Mouse (Mus musculus): ENCODE measurements around the gene Tmc7.

Tmc7 gene

DNA sequence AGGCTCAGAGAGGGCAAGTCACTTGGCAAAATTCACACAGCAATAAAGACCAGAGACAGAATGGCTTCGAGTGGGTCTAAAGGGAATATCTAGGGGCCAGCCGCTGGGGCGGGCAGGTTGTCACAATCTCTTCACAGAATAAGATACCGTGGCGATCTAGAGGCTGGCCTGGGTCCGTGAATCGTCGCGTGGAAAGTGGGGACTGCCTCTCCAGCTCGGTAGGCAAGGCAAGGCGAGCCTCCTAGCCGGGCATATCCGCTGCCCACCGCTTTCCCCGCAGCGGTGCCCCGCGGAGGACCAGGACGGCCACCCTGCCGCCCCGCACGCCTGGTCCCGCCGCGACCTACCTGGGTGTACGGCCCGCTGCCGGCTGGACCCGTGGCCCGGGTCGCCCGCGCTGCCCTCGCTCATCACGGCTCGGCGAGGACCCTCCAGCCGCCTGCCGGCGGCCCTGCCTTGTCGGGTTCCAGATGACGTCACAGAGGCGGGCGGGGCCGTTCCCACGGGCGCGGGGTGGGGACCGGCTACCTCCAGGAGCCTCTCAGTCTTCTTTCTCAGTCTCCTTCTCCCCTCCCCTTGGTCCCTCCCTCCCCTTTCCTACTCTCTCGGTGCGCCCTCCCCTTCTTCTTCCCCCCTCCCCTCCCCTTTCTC, at the start of gene Tmc7:
Gene Tmc7 (minus strand): TSS at position 480 of the 651 bp plus-strand sequence.
- DNase-seq (ENCODE audit: extremely low spot score), result peak; percentile 88

DNA sequence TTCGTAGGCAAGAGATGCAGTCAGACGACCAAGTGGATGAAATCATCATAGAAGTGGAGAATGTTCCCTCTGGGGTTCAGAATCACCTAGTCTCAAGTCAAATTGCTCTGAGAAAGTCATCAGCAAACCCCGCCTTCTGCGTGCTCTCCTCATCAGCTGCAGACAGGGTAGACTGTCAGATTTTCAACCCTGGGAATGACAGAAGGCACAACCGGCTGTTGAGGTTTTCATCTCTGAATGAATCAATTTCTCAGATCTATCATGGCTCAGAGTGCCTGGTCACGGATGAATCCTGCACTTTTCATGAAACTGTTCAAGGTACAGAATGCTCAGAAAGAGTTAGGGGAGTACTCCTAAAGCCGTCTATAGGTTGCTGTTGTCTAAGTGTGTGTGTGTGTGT, 49.4 kb upstream of the Tmc7 start:
- no peak for DNase-seq (ENCODE audit: extremely low spot score)

GRCm38 (mm10) chr7:118633094-118633493, 48.6 kb upstream of the Tmc7 start:
- no peak for DNase-seq (ENCODE audit: extremely low spot score)

- no peak for DNase-seq (ENCODE audit: extremely low spot score)
Measured at GRCm38 (mm10) chr7:118627550-118628298, 43.2 kb upstream of the Tmc7 start.

DNA sequence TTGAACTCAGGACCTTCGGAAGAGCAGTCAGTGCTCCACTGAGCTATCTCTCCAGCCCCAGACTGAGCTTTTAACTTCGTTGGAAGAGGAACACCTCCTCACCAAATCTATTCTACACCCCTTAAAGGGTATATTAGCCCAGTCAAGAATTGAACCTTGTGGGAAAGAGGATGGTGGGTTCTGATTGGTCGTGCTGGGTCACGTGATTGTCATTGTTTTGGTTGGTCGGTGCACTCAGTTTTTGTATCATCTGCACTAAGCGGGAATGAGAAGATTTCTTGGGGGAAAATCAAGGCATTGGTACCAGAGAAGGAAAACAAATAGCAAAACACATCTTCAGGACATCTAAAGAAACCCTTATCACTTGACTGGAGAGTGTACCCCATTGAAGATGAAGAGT, 36.6 kb upstream of the Tmc7 start:
- no peak for DNase-seq (ENCODE audit: extremely low spot score)

- DNase-seq (ENCODE audit: extremely low spot score), result no peak
Measured at GRCm38 (mm10) chr7:118620243-118620906, 35.8 kb upstream of the Tmc7 start.

DNA sequence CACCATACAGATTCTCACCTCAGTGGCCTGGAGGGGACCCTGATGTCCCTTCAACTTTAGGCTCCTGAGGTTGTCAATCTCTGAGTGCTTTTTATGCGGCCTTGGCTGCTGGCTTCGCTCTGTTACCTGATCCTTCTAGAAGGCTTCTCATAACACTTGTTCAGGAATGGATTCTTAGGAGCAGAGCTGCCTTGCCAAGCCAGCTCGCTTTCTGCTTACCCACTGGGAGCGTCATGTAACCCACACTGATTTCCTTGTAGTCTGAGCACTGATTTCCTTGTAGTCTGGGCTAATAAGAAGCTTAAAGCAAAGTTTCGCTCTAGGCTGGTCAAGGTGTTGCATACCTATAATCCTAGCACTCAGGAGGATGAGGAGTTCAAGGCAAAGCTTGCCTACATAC, 33.6 kb upstream of the Tmc7 start:
- no peak for DNase-seq (ENCODE audit: extremely low spot score)

GRCm38 (mm10) chr7:118614076-118614475, 29.5 kb upstream of the Tmc7 start:
- no peak for DNase-seq (ENCODE audit: extremely low spot score)

DNA sequence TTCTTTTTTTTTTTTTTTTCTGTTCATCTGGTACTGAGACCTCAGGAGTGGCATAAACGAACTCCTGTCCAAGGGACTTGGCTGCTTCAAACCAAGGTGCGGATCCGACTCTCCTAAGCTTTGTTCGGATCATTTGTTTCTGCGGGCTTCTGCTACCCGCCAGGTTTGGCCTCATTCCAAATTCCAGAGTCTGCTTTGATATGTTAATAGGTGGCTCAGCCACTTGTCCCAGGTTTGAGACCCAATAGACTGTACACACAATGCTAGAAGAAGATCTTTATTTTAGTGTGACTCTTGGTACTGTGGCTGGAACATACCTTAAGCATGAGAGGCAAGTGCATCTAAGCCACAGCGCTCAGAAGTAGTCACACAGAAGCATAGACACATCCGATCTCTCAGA, 27.4 kb upstream of the Tmc7 start:
- DNase-seq (ENCODE audit: extremely low spot score), result no peak

DNA sequence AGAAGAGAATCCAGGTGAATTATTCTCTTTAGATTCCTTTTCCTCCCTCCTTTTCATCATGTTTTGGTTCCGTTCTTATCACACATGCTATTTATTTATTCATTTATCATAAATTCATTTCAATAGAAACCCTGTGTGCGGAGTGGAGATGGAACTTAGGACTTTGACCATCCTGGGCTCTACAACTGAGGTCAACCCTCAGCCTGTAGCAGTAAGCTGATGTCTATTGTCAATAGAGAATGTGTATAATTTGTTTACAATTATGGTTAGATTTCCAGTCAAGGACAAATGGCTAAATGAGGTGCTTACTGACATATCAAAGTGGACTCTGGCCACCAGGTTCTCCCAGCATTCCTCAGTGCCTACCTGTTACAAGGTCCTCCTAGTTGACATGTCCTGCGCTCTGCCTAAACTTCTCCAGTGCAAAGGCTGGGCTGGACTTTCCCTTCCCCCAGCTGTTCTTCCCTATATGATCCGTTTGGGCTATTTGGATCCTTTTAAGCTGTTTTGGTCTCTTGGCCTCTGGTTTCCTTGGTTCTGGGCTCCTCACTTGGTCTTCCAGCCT, 26.7 kb upstream of the Tmc7 start:
- DNase-seq (ENCODE audit: extremely low spot score), result no peak

DNA sequence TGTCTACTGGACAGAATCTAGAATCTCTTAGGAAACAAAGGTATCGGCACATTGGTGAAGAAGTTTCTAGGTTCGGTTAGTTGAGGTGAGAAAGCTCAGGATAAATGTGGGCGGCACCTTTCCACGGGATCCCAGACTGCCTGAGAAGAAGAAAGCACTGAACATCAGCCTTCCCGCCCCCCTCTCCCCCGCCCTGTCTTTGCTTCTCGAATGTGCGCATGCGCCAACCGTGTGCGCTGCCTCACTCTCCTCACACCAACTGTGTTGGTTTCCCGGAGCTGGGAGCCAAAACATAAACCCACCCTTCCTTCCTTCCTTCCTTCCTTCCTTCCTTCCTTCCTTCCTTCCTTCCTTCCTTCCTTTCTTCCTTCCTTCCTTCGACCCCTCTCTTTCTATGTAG, 26.2 kb upstream of the Tmc7 start:
- no peak for DNase-seq (ENCODE audit: extremely low spot score)

- DNase-seq (ENCODE audit: extremely low spot score), result no peak
Measured at GRCm38 (mm10) chr7:118609815-118610214, 25.3 kb upstream of the Tmc7 start.

DNA sequence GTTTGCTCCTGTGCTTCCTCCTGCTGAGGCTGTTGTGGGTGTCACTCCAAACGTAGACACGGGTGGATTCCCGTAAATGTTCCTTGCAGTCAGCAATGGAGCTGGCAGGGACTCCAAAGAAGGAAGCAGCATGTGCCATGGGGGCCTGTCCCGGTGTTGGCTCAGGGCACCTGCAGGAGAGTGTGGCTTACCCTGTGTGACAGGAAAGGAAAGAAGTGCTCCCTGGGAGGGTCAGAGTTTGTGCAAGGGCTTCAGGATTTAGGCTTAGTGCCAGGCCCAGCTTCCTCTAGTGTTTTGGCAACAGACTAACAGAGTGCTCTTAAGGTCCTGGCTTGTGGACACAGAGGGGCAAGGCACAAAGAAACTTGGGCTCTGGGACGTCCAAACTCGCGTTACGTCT, 20.3 kb upstream of the Tmc7 start:
- DNase-seq (ENCODE audit: extremely low spot score), result no peak

GRCm38 (mm10) chr7:118599954-118600631, 15.6 kb upstream of the Tmc7 start:
- no peak for DNase-seq (ENCODE audit: extremely low spot score)

DNA sequence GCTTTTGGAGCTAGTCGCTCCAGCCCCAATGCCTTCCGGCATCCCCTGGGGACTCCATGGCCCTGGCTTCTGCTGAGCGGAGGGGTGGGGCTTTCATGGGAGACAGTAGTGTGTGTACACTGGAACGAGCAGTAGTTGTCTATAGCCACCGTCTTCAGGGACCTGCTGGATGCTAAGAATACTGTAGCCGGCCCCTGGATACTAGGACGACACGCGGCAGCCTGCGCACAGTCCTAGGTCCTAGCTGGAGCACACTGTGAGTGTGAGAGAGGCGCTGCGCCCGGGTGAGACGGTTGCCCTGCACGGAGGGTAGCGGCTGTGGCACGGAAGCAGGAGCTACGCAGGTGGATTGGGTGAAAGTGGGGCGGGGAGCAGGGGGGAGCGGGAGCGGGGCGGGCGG, 12.7 kb upstream of the Tmc7 start, which contains the start of gene Tmc5:
Gene Tmc5 (plus strand): TSS at position 97 of the 400 bp plus-strand sequence.
- peak; percentile 17 for DNase-seq (ENCODE audit: extremely low spot score)

- no peak for DNase-seq (ENCODE audit: extremely low spot score)
Measured at GRCm38 (mm10) chr7:118596271-118596670, 11.7 kb upstream of the Tmc7 start.

GRCm38 (mm10) chr7:118595228-118595627, 10.7 kb upstream of the Tmc7 start:
- peak; percentile 94 for DNase-seq (ENCODE audit: extremely low spot score)

- no peak for DNase-seq (ENCODE audit: extremely low spot score)
Measured at GRCm38 (mm10) chr7:118594611-118595010, 10.1 kb upstream of the Tmc7 start.

- peak; percentile 90 for DNase-seq (ENCODE audit: extremely low spot score)
Measured at GRCm38 (mm10) chr7:118593567-118594407, 9.3 kb upstream of the Tmc7 start.

GRCm38 (mm10) chr7:118592146-118592545, 7.6 kb upstream of the Tmc7 start:
- DNase-seq (ENCODE audit: extremely low spot score), result peak; percentile 34

- DNase-seq (ENCODE audit: extremely low spot score), result no peak
Measured at GRCm38 (mm10) chr7:118590726-118591305, 6.3 kb upstream of the Tmc7 start.

Data from embryo, embryonic 9.5 days (tissue).